Mouse (Mus musculus) ES-E14 (cell line): ENCODE results near the gene Hpd.

ENCODE experiments used
- HCFC1 ChIP-seq: IDR thresholded peaks from 2 replicates; pipeline ENCODE4 v1.6.1; 2012; ENCODE audit warnings: low read length, inconsistent platforms, borderline replicate concordance; ENCODE audit not compliant: insufficient read depth
- MAFK ChIP-seq: IDR thresholded peaks from 2 replicates; pipeline ENCODE4 v1.6.1; 2014; ENCODE audit warnings: mild to moderate bottlenecking, low read depth, low read length, inconsistent platforms; ENCODE audit not compliant: insufficient read depth
- ZC3H11A ChIP-seq: IDR thresholded peaks from 2 replicates; pipeline ENCODE4 v1.6.1; 2012; ENCODE audit warnings: low read depth, mild to moderate bottlenecking, inconsistent platforms, low read length, borderline replicate concordance

DNA sequence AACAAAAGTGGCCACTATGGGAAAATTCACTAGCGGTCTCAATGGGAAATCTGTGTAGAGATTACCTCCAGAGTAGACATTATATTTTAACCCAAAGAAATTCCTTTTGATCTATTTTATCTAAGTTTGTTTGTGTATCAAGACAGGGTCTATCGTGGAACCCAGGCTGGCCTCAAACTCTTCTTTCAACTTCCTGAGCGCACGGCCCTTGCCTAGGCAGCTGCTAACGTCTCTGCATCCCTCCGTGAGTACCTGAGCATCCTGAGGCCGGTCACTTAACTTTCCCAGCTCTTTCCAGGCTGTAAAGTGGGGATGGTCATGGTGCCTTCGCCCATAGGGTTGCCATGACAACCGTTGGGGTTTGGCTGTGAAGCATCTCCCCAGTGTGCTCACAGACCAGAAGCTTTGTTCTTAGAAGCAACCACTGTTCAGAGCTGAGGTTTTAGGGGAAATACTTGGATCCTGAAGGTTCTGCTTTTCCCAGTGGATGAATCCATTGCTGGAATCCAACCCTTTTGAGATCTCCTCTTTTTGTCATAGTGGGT is 10.2 kb upstream of the Hpd start:
- TF ChIP-seq MAFK = no peak
- no peak for TF ChIP-seq HCFC1
- TF ChIP-seq ZC3H11A = no peak
